Mouse (Mus musculus): ENCODE data around the gene Alg2. TPM values are rescaled to one million over a fixed set of nuclear protein-coding genes. Genes with fewer than 3 reads are reported as not detected.

Gene Alg2
- 14.2 and 15.7 TPM in 2 replicates for polyA plus RNA-seq (2012; rRNA removed)

- 0 out of 2 replicates have a peak, but pooled peaks cover 2% of the 10 kb centered on the region for H3K4me1 ChIP-seq (ENCODE audit: control insufficient read depth, insufficient read depth, insufficient read length)
- H3K27me3 ChIP-seq (ENCODE audit: control insufficient read depth, insufficient read depth, low read length): no peaks in the 10 kb centered on the region
- WGBS: under 1% methylated on average over 57 of the region's 58 CpGs
- H3K36me3 ChIP-seq (ENCODE audit: control insufficient read depth, insufficient read depth, low read length): peaks cover 19% of the 10 kb centered on the region
- peak within 1 kb of the TSS; percentile 84 for H3K27ac ChIP-seq (ENCODE audit: insufficient read depth, low read length)
- H3K4me3 ChIP-seq (ENCODE audit: extremely low read depth, insufficient read depth, insufficient read length): peak within 1 kb of the TSS; percentile 83
- no peak; the same call in 1 of the 2 replicates for TF ChIP-seq POLR2A (IDR thresholded peaks at IDR 0.05; ENCODE audit: low read depth, low read length)
- no peak for TF ChIP-seq CTCF (IDR thresholded peaks at IDR 0.05; ENCODE audit: extremely low read depth, insufficient read depth, insufficient read length, insufficient replicate concordance)
- DNase-seq (ENCODE audit: low read depth in 1 of 2, low spot score in 2 of 2): peak; percentile 97 to 98
Measured at GRCm38 (mm10) chr4:47473968-47474729, at the start of gene Alg2, which contains the start of gene Sec61b. Gene Alg2 (minus strand): TSS chr4:47474333. Gene Sec61b (plus strand): TSS chr4:47474658.

- 62% methylated on average over 6 of the region's 6 CpGs for WGBS
Measured at GRCm38 (mm10) chr4:47521884-47522605, 47.9 kb upstream of the Alg2 start.

GRCm38 (mm10) chr4:47520076-47520475 lies 45.9 kb upstream of the Alg2 start:
- no peaks in the 10 kb centered on the region for H3K36me3 ChIP-seq (ENCODE audit: control insufficient read depth, insufficient read depth, low read length)
- 65% methylated on average over 4 of the region's 4 CpGs for WGBS
- no peak overlapping the region for H3K27ac ChIP-seq (ENCODE audit: insufficient read depth, low read length)
- H3K4me3 ChIP-seq (ENCODE audit: extremely low read depth, insufficient read depth, insufficient read length): no peak overlapping the region
- TF ChIP-seq POLR2A (IDR thresholded peaks at IDR 0.05; ENCODE audit: low read depth, low read length) (no peak), CTCF (IDR thresholded peaks at IDR 0.05; ENCODE audit: extremely low read depth, insufficient read depth, insufficient read length, insufficient replicate concordance) (no peak)
- H3K4me1 ChIP-seq (ENCODE audit: control insufficient read depth, insufficient read depth, insufficient read length): no peaks in the 10 kb centered on the region
- DNase-seq (ENCODE audit: low read depth in 1 of 2, low spot score in 2 of 2): no peak
- no peaks in the 10 kb centered on the region for H3K27me3 ChIP-seq (ENCODE audit: control insufficient read depth, insufficient read depth, low read length)

More at GRCm38 (mm10) chr4:47521884-47522605, 47.9 kb upstream of the Alg2 start:
- no peak overlapping the region for H3K4me3 ChIP-seq (ENCODE audit: extremely low read depth, insufficient read depth, insufficient read length)
- no peaks in the 10 kb centered on the region for H3K36me3 ChIP-seq (ENCODE audit: control insufficient read depth, insufficient read depth, low read length)
- H3K27ac ChIP-seq (ENCODE audit: insufficient read depth, low read length): no peak overlapping the region
- H3K4me1 ChIP-seq (ENCODE audit: control insufficient read depth, insufficient read depth, insufficient read length): no peaks in the 10 kb centered on the region
- H3K27me3 ChIP-seq (ENCODE audit: control insufficient read depth, insufficient read depth, low read length): no peaks in the 10 kb centered on the region
- no peak for DNase-seq (ENCODE audit: low read depth in 1 of 2, low spot score in 2 of 2)
- no peak for TF ChIP-seq POLR2A (IDR thresholded peaks at IDR 0.05; ENCODE audit: low read depth, low read length)

- Histone ChIP-seq H3K27me3 (ENCODE audit: control insufficient read depth, insufficient read depth, low read length) (no peaks in the 10 kb centered on the region), H3K36me3 (ENCODE audit: control insufficient read depth, insufficient read depth, low read length) (no peaks in the 10 kb centered on the region), H3K4me3 (ENCODE audit: extremely low read depth, insufficient read depth, insufficient read length) (no peak overlapping the region), H3K27ac (ENCODE audit: insufficient read depth, low read length) (no peak overlapping the region), H3K4me1 (ENCODE audit: control insufficient read depth, insufficient read depth, insufficient read length) (no peaks in the 10 kb centered on the region)
- no peak for DNase-seq (ENCODE audit: low read depth in 1 of 2, low spot score in 2 of 2)
- 69% methylated on average over 12 of the region's 12 CpGs for WGBS
- no peak for TF ChIP-seq CTCF (IDR thresholded peaks at IDR 0.05; ENCODE audit: extremely low read depth, insufficient read depth, insufficient read length, insufficient replicate concordance)
- TF ChIP-seq POLR2A (IDR thresholded peaks at IDR 0.05; ENCODE audit: low read depth, low read length): no peak
Measured at GRCm38 (mm10) chr4:47518551-47519181, 44.5 kb upstream of the Alg2 start.

- no peak for DNase-seq (ENCODE audit: low read depth in 1 of 2, low spot score in 2 of 2)
- no peaks in the 10 kb centered on the region; the same call in 1 of the 2 replicates for H3K27me3 ChIP-seq (ENCODE audit: control insufficient read depth, insufficient read depth, low read length)
- no peaks in the 10 kb centered on the region for H3K36me3 ChIP-seq (ENCODE audit: control insufficient read depth, insufficient read depth, low read length)
- 79% methylated on average over 10 of the region's 10 CpGs for WGBS
- no peaks in the 10 kb centered on the region for H3K4me1 ChIP-seq (ENCODE audit: control insufficient read depth, insufficient read depth, insufficient read length)
- TF ChIP-seq POLR2A (IDR thresholded peaks at IDR 0.05; ENCODE audit: low read depth, low read length) (no peak), CTCF (IDR thresholded peaks at IDR 0.05; ENCODE audit: extremely low read depth, insufficient read depth, insufficient read length, insufficient replicate concordance) (no peak)
- H3K27ac ChIP-seq (ENCODE audit: insufficient read depth, low read length): no peak overlapping the region
- H3K4me3 ChIP-seq (ENCODE audit: extremely low read depth, insufficient read depth, insufficient read length): no peak overlapping the region
Measured at GRCm38 (mm10) chr4:47504841-47505517, 30.8 kb upstream of the Alg2 start.

- no peak for TF ChIP-seq CTCF (IDR thresholded peaks at IDR 0.05; ENCODE audit: extremely low read depth, insufficient read depth, insufficient read length, insufficient replicate concordance)
- no peak for TF ChIP-seq POLR2A (IDR thresholded peaks at IDR 0.05; ENCODE audit: low read depth, low read length)
- H3K4me3 ChIP-seq (ENCODE audit: extremely low read depth, insufficient read depth, insufficient read length): no peak overlapping the region
- no peaks in the 10 kb centered on the region for H3K4me1 ChIP-seq (ENCODE audit: control insufficient read depth, insufficient read depth, insufficient read length)
- no peaks in the 10 kb centered on the region for H3K36me3 ChIP-seq (ENCODE audit: control insufficient read depth, insufficient read depth, low read length)
- WGBS: 77% methylated on average over 6 of the region's 6 CpGs
- no peaks in the 10 kb centered on the region; the same call in 1 of the 2 replicates for H3K27me3 ChIP-seq (ENCODE audit: control insufficient read depth, insufficient read depth, low read length)
- DNase-seq (ENCODE audit: low read depth in 1 of 2, low spot score in 2 of 2): no peak
- H3K27ac ChIP-seq (ENCODE audit: insufficient read depth, low read length): no peak overlapping the region
Measured at GRCm38 (mm10) chr4:47503045-47503444, 28.9 kb upstream of the Alg2 start.
